Comparison of ENCODE assay signal across 9 mouse cellular contexts in the genomic region with DNA sequence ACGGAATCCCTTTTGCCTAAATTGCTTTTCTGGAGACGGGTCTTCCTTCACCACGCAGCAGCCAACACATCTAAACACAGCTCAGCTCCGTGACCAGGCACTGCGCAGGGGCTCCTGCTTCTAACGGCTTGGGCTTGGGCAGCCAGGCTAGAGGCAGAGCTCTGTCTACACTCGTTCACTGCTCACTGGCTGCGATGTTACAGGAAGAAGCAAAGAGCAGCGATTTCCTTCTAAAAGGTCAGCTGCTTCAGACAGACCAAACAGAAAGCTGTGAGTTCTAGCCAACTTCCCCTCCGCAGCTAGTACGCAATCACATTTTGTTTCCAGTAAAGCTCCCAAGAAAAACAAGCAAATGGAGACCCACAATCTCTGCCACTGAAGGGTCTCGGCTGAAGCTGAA. TPM values are rescaled to one million over a fixed set of nuclear protein-coding genes. Genes with fewer than 3 reads are reported as not detected.
DNase-seq lines count a peak whose midpoint lies in the region; ATAC-seq and TF ChIP-seq lines count a peak whose summit lies in the region.
"Had no signal": no experiment of that assay in that cellular context is flagged by ENCODE, and none has a peak within 500 bp of the region (broad histone marks: within the 10 kb centered on the region; RNA-seq: fewer than 3 reads in every experiment).

No protein-coding gene starts in this region.

- H3K27ac ChIP-seq in heart, postnatal 0 days (ENCODE audit: low read depth) = peak overlapping the region; percentile 62
- H3K27ac ChIP-seq in limb, embryonic 15.5 days = 0 out of 2 replicates have a peak overlapping the region, but pooled peaks have one; percentile 12
- H3K27ac ChIP-seq: hindbrain, embryonic 15.5 days had no signal

- peak; percentile 67; the same call in 1 of the 2 replicates for ATAC-seq in heart, postnatal 0 days (ENCODE audit: insufficient read depth, low read depth)
- ATAC-seq in limb, embryonic 15.5 days (ENCODE audit: insufficient number of reproducible peaks, low FRiP score, low TSS enrichment, low read depth) = no peak
- ATAC-seq in erythroid progenitor cell, adult 5-6 weeks (replicated peaks; ENCODE audit: low FRiP score, poor library complexity, severe bottlenecking) = no peak

- no peak for TF ChIP-seq CTCF in heart, postnatal 0 days (IDR thresholded peaks at IDR 0.05; ENCODE audit: low read depth)

- peaks cover 21% of the 10 kb centered on the region for H3K4me1 ChIP-seq in heart, postnatal 0 days (ENCODE audit: control insufficient read depth, insufficient read depth)
- peaks cover 31% of the 10 kb centered on the region for H3K4me1 ChIP-seq in limb, embryonic 15.5 days

- intact Hi-C loops in left cerebral cortex, postnatal 36 days (cut with DNase I) = no loop called here

- peak; percentile 35 for DNase-seq in urinary bladder, postnatal 14 days (ENCODE audit: low spot score)
- DNase-seq in urinary bladder, postnatal 4 days (ENCODE audit: low spot score in 2 of 2) = no peak
- DNase-seq in heart, postnatal 0 days (ENCODE audit: low spot score) = peak; percentile 65
- DNase-seq in naive thymus-derived CD4-positive, alpha-beta T cell, adult 2 months (ENCODE audit: low read depth) = peak; percentile 89
- DNase-seq in left cerebral cortex, postnatal 36 days (ENCODE audit: low spot score in 2 of 2) = no peak
- no peak for DNase-seq in urinary bladder, adult 2 months (ENCODE audit: low spot score)

- TF ChIP-seq EP300 in heart, postnatal 0 days (IDR thresholded peaks at IDR 0.05; ENCODE audit: low read depth) = no peak

- H3K9me3 ChIP-seq in heart, postnatal 0 days (replicated peaks; ENCODE audit: control insufficient read depth, low read length) = no peaks in the 10 kb centered on the region
- no peaks in the 10 kb centered on the region for H3K9me3 ChIP-seq in limb, embryonic 15.5 days
- H3K9me3 ChIP-seq: hindbrain, embryonic 15.5 days had no signal

- no peaks in the 10 kb centered on the region for H3K36me3 ChIP-seq in heart, postnatal 0 days (replicated peaks; ENCODE audit: control insufficient read depth, insufficient read depth, low read length)
- no peaks in the 10 kb centered on the region for H3K36me3 ChIP-seq in limb, embryonic 15.5 days
- H3K36me3 ChIP-seq: hindbrain, embryonic 15.5 days had no signal

- H3K9ac ChIP-seq in heart, postnatal 0 days (replicated peaks; ENCODE audit: low read depth, low read length) = no peak overlapping the region; the same call in 1 of the 2 replicates
- no peak overlapping the region for H3K9ac ChIP-seq in limb, embryonic 15.5 days
- H3K9ac ChIP-seq: hindbrain, embryonic 15.5 days had no signal

- H3K4me2 ChIP-seq in heart, postnatal 0 days (ENCODE audit: low read depth, low read length) = peak overlapping the region; percentile 45
- H3K4me2 ChIP-seq in limb, embryonic 15.5 days = no peak overlapping the region
- H3K4me2 ChIP-seq: hindbrain, embryonic 15.5 days had no signal

- H3K4me3 ChIP-seq in heart, postnatal 0 days (ENCODE audit: low read depth, low read length) = no peak overlapping the region; the same call in 1 of the 2 replicates
- H3K4me3 ChIP-seq in limb, embryonic 15.5 days = no peak overlapping the region
- H3K4me3 ChIP-seq: hindbrain, embryonic 15.5 days had no signal

- 44% methylated on average over 12 of the region's 12 CpGs for WGBS in heart, postnatal 0 days
- 47% methylated on average over 12 of the region's 12 CpGs for WGBS in limb, embryonic 15.5 days

- H3K27me3 ChIP-seq in heart, postnatal 0 days (ENCODE audit: control insufficient read depth, insufficient read depth, low read length) = no peaks in the 10 kb centered on the region
- no peaks in the 10 kb centered on the region for H3K27me3 ChIP-seq in limb, embryonic 15.5 days
- H3K27me3 ChIP-seq: hindbrain, embryonic 15.5 days had no signal

RNA-seq across cellular contexts. Expression of gene Stat5b, which starts 28.2 kb away (rescaled TPM):
- 29.2 and 48.2 TPM in 2 replicates for total RNA-seq in heart, postnatal 0 days (2014; rRNA removed; ENCODE audit: low replicate concordance)
- polyA plus RNA-seq in heart, postnatal 0 days (2015; fragmentation: Nextera tagmentation; extraction: Ambion mirVana) = 22.5 and 23.3 TPM in 2 replicates
- 23.4 and 25.5 TPM in 2 replicates for polyA plus RNA-seq in limb, embryonic 15.5 days (2015; fragmentation: Nextera tagmentation; extraction: Ambion mirVana)
- total RNA-seq in erythroid progenitor cell, adult 5-6 weeks (2015; ENCODE audit: low replicate concordance) = 5.9 and 10.1 TPM in 2 replicates
- 7.0 and 10.3 TPM in 2 replicates for total RNA-seq in erythroid progenitor cell, adult 5-6 weeks (2017; ENCODE audit: low replicate concordance)
- total RNA-seq in left cerebral cortex, postnatal 36 days (2021) = 10 to 100 TPM; 22.3 to 23.1 TPM
- 18.1 and 21.5 TPM in 2 replicates for polyA plus RNA-seq in urinary bladder, adult 2 months (2012; rRNA removed)

RNA-seq across cellular contexts. Expression of gene Stat5a, which starts 36.8 kb away (rescaled TPM):
- 12.6 and 21.3 TPM in 2 replicates for total RNA-seq in heart, postnatal 0 days (2014; rRNA removed; ENCODE audit: low replicate concordance)
- 9.6 and 11.7 TPM in 2 replicates for polyA plus RNA-seq in heart, postnatal 0 days (2015; fragmentation: Nextera tagmentation; extraction: Ambion mirVana)
- polyA plus RNA-seq in limb, embryonic 15.5 days (2015; fragmentation: Nextera tagmentation; extraction: Ambion mirVana) = 9.4 and 12.0 TPM in 2 replicates
- 3.2 and 7.5 TPM in 2 replicates for total RNA-seq in erythroid progenitor cell, adult 5-6 weeks (2015; ENCODE audit: low replicate concordance)
- 5.3 and 5.4 TPM in 2 replicates for total RNA-seq in erythroid progenitor cell, adult 5-6 weeks (2017; ENCODE audit: low replicate concordance)
- total RNA-seq in left cerebral cortex, postnatal 36 days (2021) = 1 to 10 TPM; 1.3 to 1.4 TPM
- polyA plus RNA-seq in urinary bladder, adult 2 months (2012; rRNA removed) = 9.0 and 11.4 TPM in 2 replicates

RNA-seq across cellular contexts. Expression of gene Ghdc, which starts 51.6 kb away (rescaled TPM):
- 8.2 and 13.0 TPM in 2 replicates for total RNA-seq in heart, postnatal 0 days (2014; rRNA removed; ENCODE audit: low replicate concordance)
- 6.8 and 7.0 TPM in 2 replicates for polyA plus RNA-seq in heart, postnatal 0 days (2015; fragmentation: Nextera tagmentation; extraction: Ambion mirVana)
- polyA plus RNA-seq in limb, embryonic 15.5 days (2015; fragmentation: Nextera tagmentation; extraction: Ambion mirVana) = 7.5 and 8.2 TPM in 2 replicates
- total RNA-seq in erythroid progenitor cell, adult 5-6 weeks (2015; ENCODE audit: low replicate concordance) = 0.72 and 0.84 TPM in 2 replicates
- 0.51 and 1.4 TPM in 2 replicates for total RNA-seq in erythroid progenitor cell, adult 5-6 weeks (2017; ENCODE audit: low replicate concordance)
- 1 to 10 TPM; 6.6 to 8.0 TPM for total RNA-seq in left cerebral cortex, postnatal 36 days (2021)
- polyA plus RNA-seq in urinary bladder, adult 2 months (2012; rRNA removed) = 16.7 and 20.5 TPM in 2 replicates

RNA-seq across cellular contexts. Expression of gene Hcrt, which starts 59.6 kb away (rescaled TPM):
- not detected in 2 replicates for total RNA-seq in heart, postnatal 0 days (2014; rRNA removed; ENCODE audit: low replicate concordance)
- polyA plus RNA-seq in heart, postnatal 0 days (2015; fragmentation: Nextera tagmentation; extraction: Ambion mirVana) = not detected in 2 replicates
- not detected in 2 replicates for polyA plus RNA-seq in limb, embryonic 15.5 days (2015; fragmentation: Nextera tagmentation; extraction: Ambion mirVana)
- total RNA-seq in erythroid progenitor cell, adult 5-6 weeks (2015; ENCODE audit: low replicate concordance) = not detected in 2 replicates
- total RNA-seq in erythroid progenitor cell, adult 5-6 weeks (2017; ENCODE audit: low replicate concordance) = not detected in 2 replicates
- under 1 TPM; 0.59 to 0.77 TPM for total RNA-seq in left cerebral cortex, postnatal 36 days (2021)
- polyA plus RNA-seq in urinary bladder, adult 2 months (2012; rRNA removed) = 0.15 TPM in 1 of 2 replicates, not detected in the other

Comparison
In these comparisons a context has a peak if more than half of its experiments do, and no peak if none do; other contexts are left out.
1. DNase-seq: peak in urinary bladder, postnatal 14 days (single experiment), heart, postnatal 0 days (single experiment) and naive thymus-derived CD4-positive, alpha-beta T cell, adult 2 months (single experiment); none in urinary bladder, postnatal 4 days (0 of 2), left cerebral cortex, postnatal 36 days (0 of 2) and urinary bladder, adult 2 months (single experiment).